Mouse (Mus musculus) liver, embryonic 12.5 days (tissue): Measurements from ENCODE around the gene Twf1. TPM values are rescaled to one million over a fixed set of nuclear protein-coding genes. Genes with fewer than 3 reads are reported as not detected.

Experiments used
- ATAC-seq: fragments of 200-750 bp; cut with Nextera tagmentation; 2 replicates; pipeline ENCODE4 v1.8.0; 2017; ENCODE audit warnings: moderate number of reproducible peaks, mild to moderate bottlenecking, moderate library complexity
- H3K27ac ChIP-seq: fragments of 300-500 bp; sonication (generic); 2 replicates; pipeline ENCODE4 v1.5.1; 2016; ENCODE audit warnings: mild to moderate bottlenecking
- H3K27me3 ChIP-seq: fragments of 300-500 bp; sonication (generic); replicated peaks from 2 replicates; pipeline ENCODE4 v1.6.1; 2016; ENCODE audit warnings: mild to moderate bottlenecking, moderate library complexity
- H3K36me3 ChIP-seq: fragments of 300-500 bp; sonication (generic); 2 replicates; pipeline ENCODE4 v1.6.1; 2016; ENCODE audit warnings: mild to moderate bottlenecking, moderate library complexity
- H3K4me1 ChIP-seq: fragments of 300-500 bp; sonication (generic); 2 replicates; pipeline ENCODE4 v1.6.1; 2016
- H3K4me2 ChIP-seq: fragments of 300-500 bp; sonication (generic); 2 replicates; pipeline ENCODE4 v1.6.1; 2016; ENCODE audit warnings: mild to moderate bottlenecking, moderate library complexity
- H3K4me3 ChIP-seq: fragments of 300-500 bp; sonication (generic); 2 replicates; pipeline ENCODE4 v1.5.1; 2016; ENCODE audit warnings: mild to moderate bottlenecking, moderate library complexity
- H3K9ac ChIP-seq: fragments of 300-500 bp; sonication (generic); 2 replicates; pipeline ENCODE4 v1.6.1; 2016; ENCODE audit warnings: mild to moderate bottlenecking, moderate library complexity
- H3K9me3 ChIP-seq: fragments of 300-500 bp; sonication (generic); replicated peaks from 2 replicates; pipeline ENCODE4 v1.6.1; 2016; ENCODE audit warnings: mild to moderate bottlenecking, moderate library complexity
- WGBS: fragments of 180-500 bp; shearing (Covaris S2); methylation state at CpG from one replicate; pipeline ENCODE4 v1.1.7; 2016; ENCODE audit not compliant: insufficient replicate concordance; 5-methylcytosine and 5-hydroxymethylcytosine counted together
- polyA plus RNA-seq: library from polyadenylated mRNA; unstranded; fragments of >200 nt; fragmentation: Nextera tagmentation; extraction: Ambion mirVana; gene quantifications from 2 replicates; pipeline ENCODE4 v1.2.1, GENCODE M21; 2016

Twf1 gene
- 31.4 and 35.2 TPM in 2 replicates for polyA plus RNA-seq

- Histone ChIP-seq H3K9ac (peak within 1 kb of the TSS; percentile 97), H3K4me3 (peak within 1 kb of the TSS; percentile 97), H3K4me2 (peak within 1 kb of the TSS; percentile 76), H3K27me3 (no peaks in the 10 kb centered on the region), H3K9me3 (no peaks in the 10 kb centered on the region), H3K4me1 (peaks cover 24% of the 10 kb centered on the region), H3K36me3 (peaks cover 20% of the 10 kb centered on the region), H3K27ac (peak within 1 kb of the TSS; percentile 82)
- peak; percentile 100 for ATAC-seq
- WGBS: under 1% methylated on average over 60 of the region's 70 CpGs
These were observed at the start of gene Twf1 for GRCm38 (mm10) chr15:94589219-94590075. Twf1 (minus strand) TSS chr15:94589889.

- no peaks in the 10 kb centered on the region for H3K9me3 ChIP-seq
- no peak overlapping the region for H3K4me3 ChIP-seq
- H3K27me3 ChIP-seq: no peaks in the 10 kb centered on the region
- H3K36me3 ChIP-seq: no peaks in the 10 kb centered on the region
- no peak overlapping the region for H3K4me2 ChIP-seq
- 71% methylated on average over 2 of the region's 2 CpGs for WGBS
- H3K9ac ChIP-seq: no peak overlapping the region
- no peak overlapping the region for H3K27ac ChIP-seq
- H3K4me1 ChIP-seq: no peaks in the 10 kb centered on the region
- no peak for ATAC-seq
These were observed 49.4 kb upstream of the Twf1 start for GRCm38 (mm10) chr15:94639126-94639525.

DNA sequence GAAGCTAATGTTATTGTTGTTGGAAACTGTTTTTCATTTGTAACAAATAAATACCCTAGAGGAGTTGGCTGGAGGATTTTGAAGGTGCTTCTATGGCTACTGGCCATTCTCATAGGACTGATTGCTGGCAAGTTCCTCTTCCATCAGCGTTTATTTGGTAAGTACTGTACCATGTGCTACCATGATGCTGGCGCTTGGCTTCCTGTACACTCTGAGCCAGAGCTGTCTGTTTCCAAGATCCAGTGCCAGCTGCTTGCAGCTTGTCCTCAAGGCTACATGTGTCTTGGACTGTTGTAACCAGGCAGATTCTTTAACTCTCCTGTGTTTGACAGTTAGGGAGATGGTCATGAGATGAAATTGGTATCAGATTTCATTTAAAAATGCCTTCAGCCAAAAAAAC lies 48.5 kb upstream of the Twf1 start:
- Histone ChIP-seq H3K27me3 (no peaks in the 10 kb centered on the region), H3K4me3 (no peak overlapping the region), H3K4me2 (no peak overlapping the region), H3K9ac (no peak overlapping the region), H3K36me3 (no peaks in the 10 kb centered on the region), H3K4me1 (no peaks in the 10 kb centered on the region), H3K27ac (no peak overlapping the region), H3K9me3 (no peaks in the 10 kb centered on the region)
- no peak for ATAC-seq
- WGBS: 67% methylated on average over 2 of the region's 2 CpGs

DNA sequence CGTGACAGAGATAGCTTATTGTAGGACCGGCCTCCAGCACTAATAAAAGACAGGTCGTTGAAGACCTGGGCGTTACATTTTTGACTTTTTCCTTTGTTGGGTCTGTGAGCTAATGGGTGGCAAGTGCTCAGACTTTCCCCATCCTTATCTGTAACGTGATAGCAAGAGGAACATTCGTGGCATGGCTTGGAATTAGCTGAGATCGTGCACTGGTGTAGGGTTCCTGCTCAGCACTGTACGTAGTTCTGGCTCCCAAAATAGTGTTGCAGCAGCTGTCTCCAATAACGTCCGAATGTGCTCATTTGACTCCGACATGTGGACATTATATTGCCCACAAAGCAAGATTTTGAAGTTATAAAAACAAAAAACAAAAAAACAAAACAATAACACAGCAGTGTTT lies 44.8 kb upstream of the Twf1 start:
- Histone ChIP-seq H3K4me3 (no peak overlapping the region), H3K36me3 (no peaks in the 10 kb centered on the region), H3K9me3 (no peaks in the 10 kb centered on the region), H3K4me1 (no peaks in the 10 kb centered on the region), H3K27ac (no peak overlapping the region), H3K27me3 (peaks cover 22% of the 10 kb centered on the region), H3K4me2 (no peak overlapping the region), H3K9ac (no peak overlapping the region)
- 65% methylated on average over 11 of the region's 11 CpGs for WGBS
- no peak for ATAC-seq

DNA sequence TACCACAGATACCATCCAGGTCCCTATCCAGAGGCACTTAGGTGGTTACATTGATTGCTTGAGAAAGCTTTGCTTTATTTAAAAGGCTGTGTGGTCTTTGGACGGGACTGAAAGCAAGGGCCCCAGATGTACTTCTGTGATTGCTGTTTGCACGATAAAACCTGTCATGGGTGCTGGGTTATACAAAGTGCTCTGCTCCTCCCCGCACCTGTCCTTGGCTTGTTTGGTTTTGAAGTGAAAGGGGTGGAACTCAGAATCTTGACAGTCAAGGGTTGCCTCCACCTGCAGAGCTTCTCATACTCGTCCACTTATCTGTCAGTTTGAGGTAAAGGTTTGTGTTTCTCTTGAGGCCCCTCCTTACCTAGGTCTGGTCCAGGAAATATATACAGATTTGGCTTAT lies 40.9 kb upstream of the Twf1 start:
- H3K9ac ChIP-seq: no peak overlapping the region
- peaks cover 55% of the 10 kb centered on the region for H3K27me3 ChIP-seq
- H3K36me3 ChIP-seq: no peaks in the 10 kb centered on the region
- H3K4me2 ChIP-seq: no peak overlapping the region
- H3K4me3 ChIP-seq: no peak overlapping the region
- no peaks in the 10 kb centered on the region for H3K4me1 ChIP-seq
- no peak overlapping the region for H3K27ac ChIP-seq
- WGBS: 48% methylated on average over 4 of the region's 4 CpGs
- no peaks in the 10 kb centered on the region for H3K9me3 ChIP-seq
- no peak for ATAC-seq

DNA sequence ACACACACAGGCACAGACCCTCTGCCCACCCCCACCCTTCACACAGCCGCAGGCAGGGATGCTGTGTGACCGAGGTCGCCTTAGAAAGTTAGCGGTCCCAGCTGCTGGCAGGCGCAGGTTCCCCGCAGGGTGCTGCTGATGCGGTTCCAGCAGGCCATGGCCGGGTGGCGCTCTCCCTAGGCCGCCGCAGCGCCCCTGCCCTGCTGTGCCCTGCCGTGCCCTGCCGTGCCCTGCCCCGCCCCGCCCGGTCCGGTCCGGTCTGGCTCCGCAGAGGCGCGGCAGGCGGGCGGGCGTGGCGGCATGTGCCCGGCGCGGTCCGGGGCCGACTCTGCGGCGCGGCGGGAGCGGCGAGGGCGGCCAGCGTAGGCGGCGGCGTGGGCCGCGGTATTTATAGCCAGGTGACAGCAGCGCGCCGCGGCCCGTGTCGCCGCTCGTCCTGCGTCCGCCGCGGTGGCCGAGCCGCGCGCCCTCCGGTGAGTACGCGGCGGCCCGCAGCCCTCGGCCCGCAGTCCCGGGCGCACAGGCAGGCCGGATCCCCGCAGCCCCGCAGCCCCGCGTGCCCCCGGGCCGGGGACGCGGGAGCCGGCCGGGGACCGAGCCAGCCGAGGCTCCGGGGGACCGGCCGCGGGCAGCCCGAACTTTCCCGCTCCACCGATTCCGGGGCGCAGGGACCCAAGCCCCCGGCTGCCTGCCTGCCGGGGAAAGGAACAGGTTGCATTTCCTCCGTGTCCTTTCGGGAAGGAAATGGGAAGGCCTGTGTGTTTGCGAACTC lies 39.3 kb upstream of the Twf1 start, which contains the start of gene Tmem117:
Gene Tmem117 (plus strand): TSS at position 403 of the 772 bp plus-strand sequence.
- H3K36me3 ChIP-seq: no peaks in the 10 kb centered on the region
- ATAC-seq: no peak
- H3K27me3 ChIP-seq: peaks cover 55% of the 10 kb centered on the region
- peak within 1 kb of the TSS; percentile 66 for H3K4me2 ChIP-seq
- no peaks in the 10 kb centered on the region for H3K4me1 ChIP-seq
- H3K27ac ChIP-seq: no peak within 1 kb of the TSS
- H3K4me3 ChIP-seq: peak within 1 kb of the TSS; percentile 56
- WGBS: 2% methylated on average over 79 of the region's 96 CpGs
- peak within 1 kb of the TSS; percentile 27; the same call in 1 of the 2 replicates for H3K9ac ChIP-seq
- no peaks in the 10 kb centered on the region for H3K9me3 ChIP-seq

GRCm38 (mm10) chr15:94628463-94628829 lies 38.8 kb upstream of the Twf1 start:
- no peak overlapping the region for H3K27ac ChIP-seq
- H3K27me3 ChIP-seq: peaks cover 55% of the 10 kb centered on the region
- no peaks in the 10 kb centered on the region for H3K4me1 ChIP-seq
- WGBS: 39% methylated on average over 2 of the region's 2 CpGs
- no peak overlapping the region for H3K9ac ChIP-seq
- H3K9me3 ChIP-seq: no peaks in the 10 kb centered on the region
- H3K4me3 ChIP-seq: peak overlapping the region; percentile 56
- H3K36me3 ChIP-seq: no peaks in the 10 kb centered on the region
- peak overlapping the region; percentile 66 for H3K4me2 ChIP-seq
- no peak for ATAC-seq

GRCm38 (mm10) chr15:94620909-94621308 lies 31.2 kb upstream of the Twf1 start:
- Histone ChIP-seq H3K9me3 (no peaks in the 10 kb centered on the region), H3K4me2 (no peak overlapping the region), H3K9ac (no peak overlapping the region), H3K4me1 (no peaks in the 10 kb centered on the region), H3K36me3 (no peaks in the 10 kb centered on the region), H3K27me3 (peaks cover 2% of the 10 kb centered on the region; the same call in 1 of the 2 replicates), H3K27ac (no peak overlapping the region), H3K4me3 (no peak overlapping the region)
- ATAC-seq: no peak

DNA sequence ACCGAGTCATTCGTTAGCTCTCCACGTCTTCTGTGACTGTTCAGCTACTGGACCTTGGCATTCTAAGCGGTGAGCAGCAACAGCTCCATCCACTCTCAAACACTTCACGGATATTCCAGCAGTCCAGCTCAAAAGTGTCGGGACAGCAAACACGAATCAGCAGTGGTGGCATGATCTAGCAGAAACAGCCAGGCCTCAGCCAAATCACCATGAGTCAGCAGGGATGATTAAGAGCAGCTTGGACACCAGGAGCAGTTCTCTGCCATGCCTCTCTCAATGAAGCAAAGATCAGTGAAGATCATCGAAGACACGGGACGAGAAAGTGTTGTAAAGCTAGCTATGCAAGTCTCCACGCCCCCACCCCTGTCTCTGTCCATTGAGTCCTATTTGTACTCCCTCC lies 26.3 kb upstream of the Twf1 start:
- Histone ChIP-seq H3K9me3 (no peaks in the 10 kb centered on the region), H3K9ac (no peak overlapping the region), H3K4me1 (no peaks in the 10 kb centered on the region), H3K27ac (no peak overlapping the region), H3K27me3 (no peaks in the 10 kb centered on the region), H3K4me3 (no peak overlapping the region), H3K36me3 (no peaks in the 10 kb centered on the region), H3K4me2 (no peak overlapping the region)
- WGBS: 73% methylated on average over 11 of the region's 11 CpGs
- no peak for ATAC-seq

DNA sequence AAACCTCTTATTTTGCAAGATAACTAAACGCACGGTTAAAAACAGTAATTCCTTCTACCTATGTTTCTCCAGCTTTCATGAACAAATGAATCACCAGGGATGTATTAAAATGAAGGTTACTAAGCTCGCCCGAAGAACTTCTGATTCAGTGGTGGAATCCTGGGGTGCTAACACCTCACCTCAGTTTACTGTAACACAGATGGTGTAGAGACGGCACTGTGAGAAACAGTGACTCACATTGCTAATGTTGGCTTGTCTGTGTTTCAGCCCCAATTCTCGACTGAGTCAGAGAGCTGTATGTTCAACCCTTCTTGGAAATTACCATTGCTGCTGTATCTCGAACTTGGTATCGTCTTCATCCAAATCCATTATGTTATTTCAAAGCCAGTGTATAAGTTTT lies 18.1 kb upstream of the Twf1 start:
- H3K36me3 ChIP-seq: no peaks in the 10 kb centered on the region
- WGBS: 73% methylated on average over 8 of the region's 8 CpGs
- H3K9ac ChIP-seq: no peak overlapping the region
- no peak overlapping the region for H3K4me3 ChIP-seq
- 0 out of 2 replicates have a peak, but pooled peaks cover 5% of the 10 kb centered on the region for H3K27me3 ChIP-seq
- ATAC-seq: no peak
- no peak overlapping the region for H3K27ac ChIP-seq
- no peaks in the 10 kb centered on the region for H3K4me1 ChIP-seq
- no peaks in the 10 kb centered on the region for H3K9me3 ChIP-seq
- H3K4me2 ChIP-seq: no peak overlapping the region

DNA sequence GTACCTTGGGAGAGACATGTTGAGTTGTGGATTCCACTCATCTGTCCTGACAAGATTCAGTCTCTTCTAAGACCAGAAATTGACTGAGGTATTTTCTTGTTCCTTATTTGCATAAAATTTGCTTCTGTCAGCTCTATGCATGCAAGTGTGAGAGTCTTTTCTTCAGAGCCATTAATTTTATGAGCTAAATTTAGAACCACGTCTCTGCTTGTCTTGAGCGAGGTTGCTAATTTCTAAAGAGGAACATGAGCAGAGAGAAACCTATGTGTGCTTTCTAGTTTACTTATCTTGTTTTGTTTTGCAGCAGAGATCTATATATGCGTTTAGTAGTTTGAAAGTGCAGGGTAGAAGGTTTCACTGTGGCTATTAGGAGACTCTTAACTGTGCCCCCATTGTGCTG lies 12.8 kb upstream of the Twf1 start:
- Histone ChIP-seq H3K4me3 (no peak overlapping the region), H3K9me3 (no peaks in the 10 kb centered on the region), H3K36me3 (no peaks in the 10 kb centered on the region), H3K27ac (no peak overlapping the region), H3K9ac (no peak overlapping the region), H3K4me1 (0 out of 2 replicates have a peak, but pooled peaks cover 4% of the 10 kb centered on the region), H3K4me2 (no peak overlapping the region), H3K27me3 (0 out of 2 replicates have a peak, but pooled peaks cover 5% of the 10 kb centered on the region)
- WGBS: 36% methylated on average over 3 of the region's 3 CpGs
- ATAC-seq: no peak

- Histone ChIP-seq H3K36me3 (no peaks in the 10 kb centered on the region), H3K9ac (no peak overlapping the region), H3K9me3 (no peaks in the 10 kb centered on the region), H3K4me3 (no peak overlapping the region), H3K27ac (no peak overlapping the region), H3K4me2 (no peak overlapping the region), H3K4me1 (0 out of 2 replicates have a peak, but pooled peaks cover 4% of the 10 kb centered on the region), H3K27me3 (0 out of 2 replicates have a peak, but pooled peaks cover 5% of the 10 kb centered on the region)
- 15% methylated on average over 3 of the region's 3 CpGs for WGBS
- ATAC-seq: no peak
These were observed 11.7 kb upstream of the Twf1 start for GRCm38 (mm10) chr15:94601339-94601738.
